Mouse (Mus musculus) olfactory bulb, adult 2 months (tissue): ENCODE data around the gene Abhd6. TPM values are rescaled to one million over a fixed set of nuclear protein-coding genes. Genes with fewer than 3 reads are reported as not detected.

ENCODE experiments used
- H3K27ac ChIP-seq: fragments of 200-500 bp; 2 replicates; pipeline ENCODE4 v1.5.1; 2012; ENCODE audit warnings: low read depth, low read length; ENCODE audit not compliant: insufficient read depth
- H3K4me1 ChIP-seq: fragments of 200-500 bp; 2 replicates; pipeline ENCODE4 v1.6.1; 2012; ENCODE audit warnings: low read length; ENCODE audit not compliant: control insufficient read depth, insufficient read depth
- H3K4me3 ChIP-seq: fragments of 200-500 bp; 2 replicates; pipeline ENCODE4 v1.5.1; 2012; ENCODE audit warnings: mild to moderate bottlenecking, low read depth, low read length, moderate library complexity; ENCODE audit not compliant: insufficient read depth
- CTCF ChIP-seq: fragments of 200-500 bp; IDR thresholded peaks from 2 replicates; pipeline ENCODE4 v1.5.1; 2012; ENCODE audit warnings: low read depth, mild to moderate bottlenecking, low read length, moderate library complexity; ENCODE audit not compliant: insufficient read depth
- POLR2A ChIP-seq: fragments of 200-500 bp; IDR thresholded peaks from 2 replicates; pipeline ENCODE4 v1.6.1; 2012; ENCODE audit warnings: mild to moderate bottlenecking, low read depth, low read length, moderate library complexity; ENCODE audit not compliant: insufficient read depth
- WGBS: fragments of 180-500 bp; shearing (Covaris S2); methylation state at CpG from one replicate; pipeline ENCODE4 v1.1.7; 2018; 5-methylcytosine and 5-hydroxymethylcytosine counted together
- polyA plus RNA-seq: library from polyadenylated mRNA; stranded (reverse); fragments of >200 nt; gene quantifications from 2 replicates; pipeline ENCODE4 v1.2.4, GENCODE M21; 2012; ENCODE audit warnings: low replicate concordance; ENCODE audit not compliant: missing spikeins, insufficient read depth, insufficient read length

The Abhd6 gene
- polyA plus RNA-seq, 1 experiment, result not detected

- peaks cover 10% of the 10 kb centered on the region for H3K4me1 ChIP-seq
- H3K27ac ChIP-seq, result no peak overlapping the region; the same call in 1 of the 2 replicates
- H3K4me3 ChIP-seq, result no peak overlapping the region
- TF ChIP-seq CTCF (no peak), POLR2A (no peak)
- WGBS, result 41% methylated on average over 8 of the region's 8 CpGs
Observed at GRCm38 (mm10) chr14:8101886-8102285, 99.2 kb downstream of the Abhd6 start.

- no peak overlapping the region for H3K27ac ChIP-seq
- H3K4me1 ChIP-seq, result peaks cover 10% of the 10 kb centered on the region
- TF ChIP-seq CTCF, result no peak
- no peak for TF ChIP-seq POLR2A
- no peak overlapping the region for H3K4me3 ChIP-seq
- 38% methylated on average over 12 of the region's 12 CpGs for WGBS
Observed at GRCm38 (mm10) chr14:8102676-8103075, 100.0 kb downstream of the Abhd6 start.

Other genes starting within 250 kb of the Abhd6 start
- gene Gm26661, start 211.3 kb upstream of the Abhd6 start, polyA plus RNA-seq, result not detected in 2 replicates
- gene Flnb, start 184.9 kb upstream of the Abhd6 start, polyA plus RNA-seq, result not detected in 2 replicates
- not detected in 2 replicates for gene Gm45521, start 45.6 kb upstream of the Abhd6 start, polyA plus RNA-seq
- not detected in 2 replicates for gene Dnase1l3, start 8.3 kb upstream of the Abhd6 start, polyA plus RNA-seq
- not detected in 2 replicates for gene Rpp14, start 77.5 kb downstream of the Abhd6 start, polyA plus RNA-seq
- gene Pxk, start 95.3 kb downstream of the Abhd6 start, polyA plus RNA-seq, result not detected in 2 replicates
- gene Pdhb, start 170.1 kb downstream of the Abhd6 start, polyA plus RNA-seq, result not detected in 2 replicates
- not detected in 2 replicates for gene Kctd6, start 211.2 kb downstream of the Abhd6 start, polyA plus RNA-seq